8 mouse cellular contexts compared by ENCODE assay signal in the genomic region with DNA sequence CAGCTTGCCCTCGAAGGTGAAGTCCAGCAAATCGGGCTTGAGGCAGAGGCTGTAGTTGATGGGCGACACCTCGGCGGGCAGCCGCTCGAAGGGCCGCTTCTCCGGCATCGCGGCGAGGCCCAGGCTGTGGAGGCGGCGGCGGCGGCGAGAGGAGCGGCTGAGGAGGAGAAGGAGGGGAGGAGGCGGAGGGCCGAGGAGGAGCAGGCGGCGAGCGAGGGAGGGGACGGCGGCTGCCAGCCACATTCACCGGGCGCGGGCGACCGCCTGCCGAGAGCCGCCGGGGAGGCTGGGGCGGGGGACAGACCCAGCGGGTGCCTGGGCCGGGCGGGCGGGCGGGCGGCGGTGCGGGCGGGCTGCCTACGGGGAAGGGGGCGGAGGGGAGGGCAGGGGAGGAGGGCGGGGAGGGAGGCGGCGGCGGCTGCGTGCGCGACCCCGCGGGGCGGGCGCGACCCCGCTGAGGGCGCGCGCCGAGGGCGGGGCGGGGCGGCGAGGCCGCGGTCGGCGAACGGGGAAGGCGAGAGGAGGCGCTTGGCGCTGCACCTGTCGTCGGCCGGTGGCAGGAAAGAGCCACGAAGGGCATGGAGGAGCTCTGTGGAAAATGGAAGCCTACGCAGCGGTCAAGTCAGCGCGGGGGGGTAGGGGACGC. TPM values are rescaled to one million over a fixed set of nuclear protein-coding genes. Genes with fewer than 3 reads are reported as not detected.
DNase-seq lines count a peak whose midpoint lies in the region; ATAC-seq lines count a peak whose summit lies in the region.

Npepps (minus strand) TSS at position 423 of the 646 bp plus-strand sequence.

- H3K9me3 ChIP-seq in intestine, embryonic 14.5 days (ENCODE audit: control insufficient read depth, low read length): no peaks in the 10 kb centered on the region
- H3K9me3 ChIP-seq in midbrain, embryonic 10.5 days (replicated peaks): no peaks in the 10 kb centered on the region

- peak; percentile 89 for DNase-seq in adrenal gland, adult 2 months
- DNase-seq in embryo, embryonic 10.5 days (ENCODE audit: low spot score): peak; percentile 78
- DNase-seq in gastrocnemius, postnatal 25 days: peak; percentile 78
- peak; percentile 89 for DNase-seq in intestine, embryonic 14.5 days (ENCODE audit: low spot score)
- peak; percentile 72 to 79 for DNase-seq in left cerebral cortex, postnatal 36 days (ENCODE audit: low spot score in 2 of 2)
- peak; percentile 85 for DNase-seq in midbrain, embryonic 10.5 days (ENCODE audit: low spot score)
- DNase-seq in right cerebral cortex, postnatal 36 days (ENCODE audit: low spot score in 2 of 2): peak; percentile 40 to 43
- DNase-seq in yolk sac, embryonic 10.5 days (ENCODE audit: low spot score): peak; percentile 83

- intact Hi-C loops in left cerebral cortex, postnatal 36 days (cut with DNase I): loop anchor here (2.0 to 5.0 kb wide), 2 partner anchors 34 to 73 kb away; partner anchors contain the start of gene Mrpl45

- peak within 1 kb of the TSS; percentile 93 for H3K27ac ChIP-seq in intestine, embryonic 14.5 days (ENCODE audit: low read depth)
- H3K27ac ChIP-seq in midbrain, embryonic 10.5 days (replicated peaks): peak within 1 kb of the TSS; percentile 99

- H3K27me3 ChIP-seq in intestine, embryonic 14.5 days (replicated peaks; ENCODE audit: control insufficient read depth, insufficient read depth, low read length): no peaks in the 10 kb centered on the region
- H3K27me3 ChIP-seq in midbrain, embryonic 10.5 days (ENCODE audit: low read depth, poor library complexity, severe bottlenecking): peaks cover 4% of the 10 kb centered on the region; the same call in 1 of the 2 replicates

- H3K36me3 ChIP-seq in intestine, embryonic 14.5 days (ENCODE audit: control insufficient read depth, insufficient read depth, low read length): no peaks in the 10 kb centered on the region
- peaks cover 8% of the 10 kb centered on the region; the same call in 1 of the 2 replicates for H3K36me3 ChIP-seq in midbrain, embryonic 10.5 days

- peak within 1 kb of the TSS; percentile 98 for H3K9ac ChIP-seq in intestine, embryonic 14.5 days (ENCODE audit: low read length)

- H3K4me1 ChIP-seq in intestine, embryonic 14.5 days (replicated peaks; ENCODE audit: control insufficient read depth, insufficient read depth, low read length): peaks cover 11% of the 10 kb centered on the region; the same call in 1 of the 2 replicates
- H3K4me1 ChIP-seq in midbrain, embryonic 10.5 days: peaks cover 24% of the 10 kb centered on the region

- under 1% methylated on average over 49 of the region's 83 CpGs for WGBS in intestine, embryonic 14.5 days
- WGBS in midbrain, embryonic 10.5 days: 1% methylated on average over 67 of the region's 83 CpGs

- peak within 1 kb of the TSS; percentile 61 for H3K4me2 ChIP-seq in intestine, embryonic 14.5 days (ENCODE audit: low read length)

- ATAC-seq in intestine, embryonic 14.5 days (replicated peaks; ENCODE audit: low FRiP score, low TSS enrichment, low read depth): peak; percentile 76

- H3K4me3 ChIP-seq in intestine, embryonic 14.5 days (ENCODE audit: low read depth, low read length): peak within 1 kb of the TSS; percentile 100
- peak within 1 kb of the TSS; percentile 98 for H3K4me3 ChIP-seq in midbrain, embryonic 10.5 days

RNA-seq across cellular contexts. Expression of gene Npepps, which starts in this region (rescaled TPM):
- 10 to 100 TPM; 69.2 to 70.2 TPM for total RNA-seq in adrenal gland, adult 2 months (2021)
- polyA plus RNA-seq in adrenal gland, adult 2 months (2012; rRNA removed): 29.8 and 34.3 TPM in 2 replicates
- total RNA-seq in gastrocnemius, postnatal 25 days (2021): 10 to 100 TPM; 49.7 to 60.0 TPM
- 83.1 and 90.0 TPM in 2 replicates for polyA plus RNA-seq in intestine, embryonic 14.5 days (2014; fragmentation: Nextera tagmentation; extraction: Ambion mirVana)
- total RNA-seq in left cerebral cortex, postnatal 36 days (2021): 100 to 1,000 TPM; 122 to 156 TPM
- polyA plus RNA-seq in midbrain, embryonic 10.5 days (2016; fragmentation: Nextera tagmentation; extraction: Ambion mirVana): 108 and 114 TPM in 2 replicates

Comparison
In these comparisons a context has a peak if more than half of its experiments do, and no peak if none do; other contexts are left out.
1. Peak in every context shown above with its lines: DNase-seq, ATAC-seq, H3K4me3 ChIP-seq and H3K27ac ChIP-seq.